Mouse (Mus musculus) left cerebral cortex, postnatal 4 days (tissue): ENCODE data around the gene Zbtb8a. TPM values are rescaled to one million over a fixed set of nuclear protein-coding genes. Genes with fewer than 3 reads are reported as not detected.
"Not testable (repeated sequence)": the region's sequence is repeated elsewhere in the genome, so short reads cannot be mapped to it uniquely, and the experiment has no call there.

Experiments used
- DNase-seq: peaks from one replicate; pipeline ENCODE4 v3.0.0-alpha.2; 2022
- intact Hi-C: fragments of 180-260 bp; cut with DNase I; formaldehyde crosslinking; loops from one replicate; pipeline ENCODE4 v1.15.1; 2025
- total RNA-seq, 2 experiments: library from RNA; stranded (reverse); gene quantifications; 2 replicates each; pipeline ENCODE4 v1.2.3; 2021

Gene Zbtb8a
- total RNA-seq, 2 experiments from 2014 or later, result 9.8 to 11.3 TPM

- DNase-seq, result no peak
- intact Hi-C loops, result no loop called here
These were observed 3.2 kb upstream of the Zbtb8a start for GRCm38 (mm10) chr4:129381148-129381547.

GRCm38 (mm10) chr4:129379805-129380204 is 1.9 kb upstream of the Zbtb8a start:
- intact Hi-C loops, result loop anchor here (10.0 kb wide), 1 partner anchor 75 kb away; no protein-coding TSS in a partner anchor
- no peak for DNase-seq

GRCm38 (mm10) chr4:129376961-129377545 is 863 bp downstream of the Zbtb8a start:
- DNase-seq, result peak; percentile 52
- intact Hi-C loops, result loop anchor here (10.0 kb wide), 1 partner anchor 78 kb away; no protein-coding TSS in a partner anchor

- intact Hi-C loops, result loop anchor here (10.0 kb wide), 1 partner anchor 79 kb away; no protein-coding TSS in a partner anchor
- DNase-seq, result no peak
These were observed 2.1 kb downstream of the Zbtb8a start for GRCm38 (mm10) chr4:129375821-129376220.

GRCm38 (mm10) chr4:129375000-129375399 is 2.9 kb downstream of the Zbtb8a start:
- intact Hi-C loops, result loop anchor here (10.0 kb wide), 1 partner anchor 80 kb away; no protein-coding TSS in a partner anchor

GRCm38 (mm10) chr4:129374219-129374755 is 3.6 kb downstream of the Zbtb8a start:
- intact Hi-C loops, result loop anchor here (10.0 kb wide), 1 partner anchor 81 kb away; no protein-coding TSS in a partner anchor
- no peak for DNase-seq

More at GRCm38 (mm10) chr4:129375000-129375399, 2.9 kb downstream of the Zbtb8a start:
- DNase-seq, result no peak

GRCm38 (mm10) chr4:129373202-129373976 is 4.5 kb downstream of the Zbtb8a start:
- intact Hi-C loops, result loop anchor here (10.0 kb wide), 1 partner anchor 81 kb away; no protein-coding TSS in a partner anchor
- no peak for DNase-seq

- intact Hi-C loops, result loop anchor here (10.0 kb wide), 1 partner anchor 83 kb away; no protein-coding TSS in a partner anchor
- DNase-seq, result no peak
These were observed 6.5 kb downstream of the Zbtb8a start for GRCm38 (mm10) chr4:129371391-129371790.

GRCm38 (mm10) chr4:129365224-129365623 is 12.7 kb downstream of the Zbtb8a start:
- intact Hi-C loops, result no loop called here
- no peak for DNase-seq

GRCm38 (mm10) chr4:129364379-129364778 is 13.5 kb downstream of the Zbtb8a start:
- no peak for DNase-seq
- intact Hi-C loops, result no loop called here

- no peak for DNase-seq
These were observed 14.5 kb downstream of the Zbtb8a start for GRCm38 (mm10) chr4:129363463-129363862.

GRCm38 (mm10) chr4:129362771-129363170 is 15.1 kb downstream of the Zbtb8a start:
- DNase-seq, result no peak
- intact Hi-C loops, result no loop called here

More at GRCm38 (mm10) chr4:129363463-129363862, 14.5 kb downstream of the Zbtb8a start:
- intact Hi-C loops, result no loop called here

- DNase-seq, intact Hi-C loops: not testable (repeated sequence)
These were observed 15.7 kb downstream of the Zbtb8a start for GRCm38 (mm10) chr4:129362238-129362637.

GRCm38 (mm10) chr4:129357613-129358163 is 20.2 kb downstream of the Zbtb8a start:
- DNase-seq, result no peak
- intact Hi-C loops, result no loop called here

- intact Hi-C loops, result no loop called here
- DNase-seq, result no peak
These were observed 23.7 kb downstream of the Zbtb8a start for GRCm38 (mm10) chr4:129354236-129354635.

- intact Hi-C loops, result no loop called here
- no peak for DNase-seq
These were observed 24.7 kb downstream of the Zbtb8a start for GRCm38 (mm10) chr4:129353176-129353575.

- intact Hi-C loops, result no loop called here
- DNase-seq, result no peak
These were observed 26.8 kb downstream of the Zbtb8a start for GRCm38 (mm10) chr4:129351111-129351510.

GRCm38 (mm10) chr4:129350644-129351043 is 27.3 kb downstream of the Zbtb8a start:
- intact Hi-C loops, result no loop called here
- DNase-seq, result peak; percentile 84

- DNase-seq, result no peak
- intact Hi-C loops, result no loop called here
These were observed 31.3 kb downstream of the Zbtb8a start for GRCm38 (mm10) chr4:129346481-129347154.

- intact Hi-C loops, result no loop called here
- no peak for DNase-seq
These were observed 35.2 kb downstream of the Zbtb8a start for GRCm38 (mm10) chr4:129342705-129343104.
